Mouse (Mus musculus) liver, adult (tissue): ENCODE measurements around the gene Padi2.
A peak's percentile ranks its signal among the peaks of the same experiment; 100 is the strongest.

Experiments used
- GATA4 ChIP-seq: IDR thresholded peaks from 2 replicates; pipeline ENCODE4 v1.6.1; 2014; ENCODE audit warnings: mild to moderate bottlenecking, low read length; ENCODE audit not compliant: insufficient replicate concordance

Padi2 gene

GRCm38 (mm10) chr4:140906076-140906826, at the start of gene Padi2:
Padi2 (plus strand) TSS chr4:140906344.
- TF ChIP-seq GATA4 = no peak

- no peak for TF ChIP-seq GATA4
Measured at GRCm38 (mm10) chr4:140857041-140857440, 49.1 kb upstream of the Padi2 start.

- TF ChIP-seq GATA4 = peak; percentile 83; the same call in 1 of the 2 replicates
Measured at GRCm38 (mm10) chr4:140857813-140858212, 48.3 kb upstream of the Padi2 start.

- no peak for TF ChIP-seq GATA4
Measured at GRCm38 (mm10) chr4:140859291-140859690, 46.9 kb upstream of the Padi2 start.

- peak; percentile 82; the same call in 1 of the 2 replicates for TF ChIP-seq GATA4
Measured at GRCm38 (mm10) chr4:140860125-140860766, 45.9 kb upstream of the Padi2 start.

GRCm38 (mm10) chr4:140860767-140861147, 45.4 kb upstream of the Padi2 start:
- TF ChIP-seq GATA4 = no peak

GRCm38 (mm10) chr4:140862036-140862650, 44.0 kb upstream of the Padi2 start:
- TF ChIP-seq GATA4 = no peak; the same call in 1 of the 2 replicates

GRCm38 (mm10) chr4:140868484-140869190, 37.5 kb upstream of the Padi2 start:
- TF ChIP-seq GATA4 = no peak

GRCm38 (mm10) chr4:140869945-140870344, 36.2 kb upstream of the Padi2 start:
- TF ChIP-seq GATA4 = no peak

- TF ChIP-seq GATA4 = no peak
Measured at GRCm38 (mm10) chr4:140870876-140871275, 35.3 kb upstream of the Padi2 start.

GRCm38 (mm10) chr4:140871376-140871775, 34.8 kb upstream of the Padi2 start:
- TF ChIP-seq GATA4 = no peak

GRCm38 (mm10) chr4:140871851-140872685, 34.1 kb upstream of the Padi2 start:
- no peak for TF ChIP-seq GATA4

GRCm38 (mm10) chr4:140872686-140872992, 33.5 kb upstream of the Padi2 start:
- TF ChIP-seq GATA4 = no peak

- TF ChIP-seq GATA4 = no peak
Measured at GRCm38 (mm10) chr4:140873011-140873410, 33.1 kb upstream of the Padi2 start.

GRCm38 (mm10) chr4:140876161-140876560, 30.0 kb upstream of the Padi2 start:
- TF ChIP-seq GATA4 = no peak

- TF ChIP-seq GATA4 = no peak
Measured at GRCm38 (mm10) chr4:140876681-140877080, 29.5 kb upstream of the Padi2 start.
